Mouse (Mus musculus) heart, embryonic 16.5 days (tissue): ENCODE measurements around the gene Chchd3. TPM values are rescaled to one million over a fixed set of nuclear protein-coding genes. Genes with fewer than 3 reads are reported as not detected.

Experiments
- ATAC-seq: fragments of 200-750 bp; cut with Nextera tagmentation; replicated peaks from 2 replicates; pipeline ENCODE4 v1.8.0; 2017; ENCODE audit warnings: moderate number of reproducible peaks; ENCODE audit not compliant: insufficient read depth, low FRiP score; ENCODE audit errors: extremely low read depth
- H3K27ac ChIP-seq: fragments of 300-500 bp; sonication (generic); 2 replicates; pipeline ENCODE4 v1.5.1; 2014; ENCODE audit warnings: mild to moderate bottlenecking, low read length, control low read depth, moderate library complexity
- H3K27me3 ChIP-seq: fragments of 300-500 bp; sonication (generic); 2 replicates; pipeline ENCODE4 v1.6.1; 2014; ENCODE audit warnings: low read length, mixed read lengths; ENCODE audit not compliant: control insufficient read depth, insufficient read depth
- H3K36me3 ChIP-seq: fragments of 300-500 bp; sonication (generic); 2 replicates; pipeline ENCODE4 v1.6.1; 2014; ENCODE audit not compliant: control insufficient read depth, insufficient read depth
- H3K4me1 ChIP-seq: fragments of 300-500 bp; sonication (generic); 2 replicates; pipeline ENCODE4 v1.6.1; 2014; ENCODE audit warnings: low read length, mixed read lengths; ENCODE audit not compliant: control insufficient read depth, insufficient read depth
- H3K4me2 ChIP-seq: fragments of 300-500 bp; sonication (generic); 2 replicates; pipeline ENCODE4 v1.6.1; 2014; ENCODE audit warnings: low read depth, mild to moderate bottlenecking, control low read depth, low read length
- H3K4me3 ChIP-seq: fragments of 300-500 bp; sonication (generic); 2 replicates; pipeline ENCODE4 v1.5.1; 2014; ENCODE audit warnings: mild to moderate bottlenecking, control low read depth, low read length
- H3K9ac ChIP-seq: fragments of 300-500 bp; sonication (generic); 2 replicates; pipeline ENCODE4 v1.6.1; 2014; ENCODE audit warnings: low read length, control low read depth
- H3K9me3 ChIP-seq: fragments of 300-500 bp; sonication (generic); replicated peaks from 2 replicates; pipeline ENCODE4 v1.6.1; 2016; ENCODE audit warnings: low read length; ENCODE audit not compliant: control insufficient read depth
- WGBS: fragments of 180-500 bp; shearing (Covaris S2); extraction: QIAGEN DNeasy Blood & Tissue Kit; methylation state at CpG from one replicate; pipeline ENCODE4 v1.1.7; 2014; 5-methylcytosine and 5-hydroxymethylcytosine counted together
- polyA plus RNA-seq: library from polyadenylated mRNA; unstranded; fragments of >200 nt; fragmentation: Nextera tagmentation; extraction: Ambion mirVana; gene quantifications from 2 replicates; pipeline ENCODE4 v1.2.1, GENCODE M21; 2015

The Chchd3 gene
- polyA plus RNA-seq, 1 experiment from 2014 or later, result 264 TPM

GRCm38 (mm10) chr6:32936794-32937193 lies 123.3 kb downstream of the Chchd3 start:
- no peak overlapping the region for H3K4me2 ChIP-seq
- no peak for ATAC-seq

GRCm38 (mm10) chr6:32936365-32936764 lies 123.7 kb downstream of the Chchd3 start:
- Histone ChIP-seq H3K9ac (no peak overlapping the region), H3K27ac (no peak overlapping the region), H3K36me3 (no peaks in the 10 kb centered on the region), H3K4me2 (no peak overlapping the region), H3K4me3 (no peak overlapping the region), H3K9me3 (no peaks in the 10 kb centered on the region), H3K27me3 (no peaks in the 10 kb centered on the region), H3K4me1 (peaks cover 16% of the 10 kb centered on the region)
- ATAC-seq, result no peak
- 52% methylated on average over 2 of the region's 2 CpGs for WGBS

More at GRCm38 (mm10) chr6:32936794-32937193, 123.3 kb downstream of the Chchd3 start:
- Histone ChIP-seq H3K9ac (no peak overlapping the region), H3K4me1 (peaks cover 19% of the 10 kb centered on the region), H3K36me3 (no peaks in the 10 kb centered on the region), H3K4me3 (no peak overlapping the region), H3K9me3 (no peaks in the 10 kb centered on the region), H3K27ac (no peak overlapping the region), H3K27me3 (no peaks in the 10 kb centered on the region)
- 76% methylated on average over 3 of the region's 3 CpGs for WGBS

- no peak overlapping the region for H3K9ac ChIP-seq
- H3K27ac ChIP-seq, result no peak overlapping the region
- no peak for ATAC-seq
- no peak overlapping the region for H3K4me3 ChIP-seq
- peaks cover 13% of the 10 kb centered on the region for H3K4me1 ChIP-seq
- H3K27me3 ChIP-seq, result no peaks in the 10 kb centered on the region
- no peaks in the 10 kb centered on the region for H3K36me3 ChIP-seq
- 65% methylated on average over 5 of the region's 5 CpGs for WGBS
- no peaks in the 10 kb centered on the region for H3K9me3 ChIP-seq
- no peak overlapping the region for H3K4me2 ChIP-seq
Measured at GRCm38 (mm10) chr6:32935576-32935975, 124.5 kb downstream of the Chchd3 start.

- ATAC-seq, result no peak
- Histone ChIP-seq H3K4me3 (no peak overlapping the region), H3K27ac (no peak overlapping the region), H3K4me2 (no peak overlapping the region), H3K9ac (no peak overlapping the region), H3K4me1 (peaks cover 4% of the 10 kb centered on the region), H3K36me3 (no peaks in the 10 kb centered on the region), H3K27me3 (no peaks in the 10 kb centered on the region), H3K9me3 (no peaks in the 10 kb centered on the region)
- WGBS, result 77% methylated on average over 11 of the region's 11 CpGs
Measured at GRCm38 (mm10) chr6:32931106-32931770, 128.8 kb downstream of the Chchd3 start.

- Histone ChIP-seq H3K27ac (no peak overlapping the region), H3K4me2 (no peak overlapping the region), H3K9me3 (no peaks in the 10 kb centered on the region), H3K4me3 (no peak overlapping the region), H3K27me3 (no peaks in the 10 kb centered on the region), H3K9ac (no peak overlapping the region), H3K4me1 (peaks cover 5% of the 10 kb centered on the region; the same call in 1 of the 2 replicates), H3K36me3 (peaks cover 1% of the 10 kb centered on the region; the same call in 1 of the 2 replicates)
- 70% methylated on average over 1 of the region's 1 CpGs for WGBS
- ATAC-seq, result no peak
Measured at GRCm38 (mm10) chr6:32922391-32922790, 137.7 kb downstream of the Chchd3 start.

GRCm38 (mm10) chr6:32920091-32920490 lies 140.0 kb downstream of the Chchd3 start:
- peaks cover 5% of the 10 kb centered on the region; the same call in 1 of the 2 replicates for H3K36me3 ChIP-seq
- H3K27me3 ChIP-seq, result no peaks in the 10 kb centered on the region

GRCm38 (mm10) chr6:32910692-32911091 lies 149.4 kb downstream of the Chchd3 start:
- Histone ChIP-seq H3K27ac (no peak overlapping the region), H3K4me1 (no peaks in the 10 kb centered on the region), H3K9me3 (no peaks in the 10 kb centered on the region), H3K4me2 (no peak overlapping the region), H3K36me3 (no peaks in the 10 kb centered on the region), H3K9ac (no peak overlapping the region), H3K27me3 (no peaks in the 10 kb centered on the region), H3K4me3 (no peak overlapping the region)
- 90% methylated on average over 2 of the region's 2 CpGs for WGBS
- ATAC-seq, result no peak

More at GRCm38 (mm10) chr6:32920091-32920490, 140.0 kb downstream of the Chchd3 start:
- Histone ChIP-seq H3K9ac (no peak overlapping the region), H3K4me1 (peaks cover 5% of the 10 kb centered on the region; the same call in 1 of the 2 replicates), H3K9me3 (no peaks in the 10 kb centered on the region), H3K27ac (no peak overlapping the region; the same call in 1 of the 2 replicates), H3K4me3 (no peak overlapping the region), H3K4me2 (no peak overlapping the region)
- ATAC-seq, result no peak
- WGBS, result 55% methylated on average over 2 of the region's 2 CpGs

GRCm38 (mm10) chr6:32899061-32899460 lies 161.0 kb downstream of the Chchd3 start:
- 85% methylated on average over 4 of the region's 4 CpGs for WGBS
- no peak overlapping the region for H3K4me3 ChIP-seq
- no peak overlapping the region for H3K9ac ChIP-seq
- no peak for ATAC-seq
- no peak overlapping the region for H3K27ac ChIP-seq
- H3K4me1 ChIP-seq, result no peaks in the 10 kb centered on the region; the same call in 1 of the 2 replicates
- no peaks in the 10 kb centered on the region for H3K9me3 ChIP-seq
- H3K27me3 ChIP-seq, result no peaks in the 10 kb centered on the region
- H3K36me3 ChIP-seq, result no peaks in the 10 kb centered on the region
- H3K4me2 ChIP-seq, result no peak overlapping the region

GRCm38 (mm10) chr6:32894100-32894499 lies 166.0 kb downstream of the Chchd3 start:
- no peaks in the 10 kb centered on the region for H3K27me3 ChIP-seq
- no peak overlapping the region for H3K4me3 ChIP-seq
- no peak overlapping the region for H3K9ac ChIP-seq
- no peak overlapping the region for H3K27ac ChIP-seq
- H3K36me3 ChIP-seq, result 0 out of 2 replicates have a peak, but pooled peaks cover 4% of the 10 kb centered on the region
- no peaks in the 10 kb centered on the region for H3K4me1 ChIP-seq
- H3K9me3 ChIP-seq, result no peaks in the 10 kb centered on the region
- no peak overlapping the region for H3K4me2 ChIP-seq
- ATAC-seq, result no peak
- WGBS, result 57% methylated on average over 2 of the region's 2 CpGs
